Mouse (Mus musculus): ENCODE results near the gene Plekha7. TPM values are rescaled to one million over a fixed set of nuclear protein-coding genes. Genes with fewer than 3 reads are reported as not detected.

Plekha7 gene
- polyA plus RNA-seq (2012): 24.5 and 29.2 TPM in 2 replicates

- no peak for TF ChIP-seq GATA1 (IDR thresholded peaks at IDR 0.05; ENCODE audit: low read length)
Measured at GRCm38 (mm10) chr7:116307871-116308631, at the start of gene Plekha7. TSS of gene Plekha7 (minus strand) at chr7:116308376.

- no peak for TF ChIP-seq GATA1 (IDR thresholded peaks at IDR 0.05; ENCODE audit: low read length)
Measured at GRCm38 (mm10) chr7:116336226-116336625, 28.1 kb upstream of the Plekha7 start.

- no peak for TF ChIP-seq GATA1 (IDR thresholded peaks at IDR 0.05; ENCODE audit: low read length)
Measured at GRCm38 (mm10) chr7:116335133-116335532, 27.0 kb upstream of the Plekha7 start.

- no peak for TF ChIP-seq GATA1 (IDR thresholded peaks at IDR 0.05; ENCODE audit: low read length)
Measured at GRCm38 (mm10) chr7:116334669-116335038, 26.5 kb upstream of the Plekha7 start.

GRCm38 (mm10) chr7:116333713-116334668, 25.8 kb upstream of the Plekha7 start, which contains the start of gene Rps13:
TSS of gene Rps13 (minus strand) at chr7:116334195.
- no peak for TF ChIP-seq GATA1 (IDR thresholded peaks at IDR 0.05; ENCODE audit: low read length)

- TF ChIP-seq GATA1 (IDR thresholded peaks at IDR 0.05; ENCODE audit: low read length): no peak
Measured at GRCm38 (mm10) chr7:116331246-116331645, 23.1 kb upstream of the Plekha7 start.

GRCm38 (mm10) chr7:116329858-116330257, 21.7 kb upstream of the Plekha7 start:
- no peak for TF ChIP-seq GATA1 (IDR thresholded peaks at IDR 0.05; ENCODE audit: low read length)

GRCm38 (mm10) chr7:116328777-116329176, 20.6 kb upstream of the Plekha7 start:
- no peak for TF ChIP-seq GATA1 (IDR thresholded peaks at IDR 0.05; ENCODE audit: low read length)

GRCm38 (mm10) chr7:116327901-116328300, 19.7 kb upstream of the Plekha7 start:
- no peak for TF ChIP-seq GATA1 (IDR thresholded peaks at IDR 0.05; ENCODE audit: low read length)

GRCm38 (mm10) chr7:116323331-116323964, 15.3 kb upstream of the Plekha7 start:
- TF ChIP-seq GATA1 (IDR thresholded peaks at IDR 0.05; ENCODE audit: low read length): no peak

GRCm38 (mm10) chr7:116309456-116309855, 1.3 kb upstream of the Plekha7 start:
- TF ChIP-seq GATA1 (IDR thresholded peaks at IDR 0.05; ENCODE audit: low read length): no peak

- TF ChIP-seq GATA1 (IDR thresholded peaks at IDR 0.05; ENCODE audit: low read length): no peak
Measured at GRCm38 (mm10) chr7:116308632-116308991, 436 bp upstream of the Plekha7 start.

GRCm38 (mm10) chr7:116307099-116307870, 891 bp downstream of the Plekha7 start:
- no peak for TF ChIP-seq GATA1 (IDR thresholded peaks at IDR 0.05; ENCODE audit: low read length)

GRCm38 (mm10) chr7:116306601-116307000, 1.6 kb downstream of the Plekha7 start:
- no peak for TF ChIP-seq GATA1 (IDR thresholded peaks at IDR 0.05; ENCODE audit: low read length)
